Mouse (Mus musculus): Measurements from ENCODE around the gene Camta1. TPM values are rescaled to one million over a fixed set of nuclear protein-coding genes. Genes with fewer than 3 reads are reported as not detected.

Camta1 gene
- polyA plus RNA-seq, 2 experiments: 7.3 to 32.8 TPM

- ATAC-seq (ENCODE audit: insufficient read depth) (no peak), DNase-seq (ENCODE audit: low read depth in 3 of 3, low spot score in 3 of 3) (no peak)
- Histone ChIP-seq H3K9ac (replicated peaks) (no peak overlapping the region), H3K4me3 (ENCODE audit: insufficient read depth in 1 of 2, low read depth in 2 of 2, low read length in 2 of 2) (no peak overlapping the region), H3K9me3 (ENCODE audit: control insufficient read depth, low read length) (no peaks in the 10 kb centered on the region), H3K27ac (no peak overlapping the region), H3K27me3 (ENCODE audit: control insufficient read depth, insufficient read depth, low read length) (no peaks in the 10 kb centered on the region), H3K36me3 (replicated peaks; ENCODE audit: control insufficient read depth, insufficient read depth, low read depth) (no peaks in the 10 kb centered on the region), H3K4me1 (replicated peaks; ENCODE audit: control insufficient read depth in 2 of 2, insufficient read depth in 2 of 2, low read length in 1 of 2) (peaks cover 0 to 11% of the 10 kb centered on the region in 2 experiments; a peak in 2 of 4 replicates), H3K4me2 (ENCODE audit: low read depth) (no peak overlapping the region)
- TF ChIP-seq EP300 (IDR thresholded peaks at IDR 0.05; ENCODE audit: low read depth): no peak
- no peak for TF ChIP-seq CTCF (IDR thresholded peaks at IDR 0.05; ENCODE audit: low read depth)
- 91% methylated on average over 4 of the region's 4 CpGs for WGBS (ENCODE audit: insufficient replicate concordance)
Observed at GRCm38 (mm10) chr4:151813711-151814110, 48.0 kb downstream of the Camta1 start.

GRCm38 (mm10) chr4:151805685-151806084, 56.0 kb downstream of the Camta1 start:
- no peak overlapping the region for H3K4me2 ChIP-seq (ENCODE audit: low read depth)
- ATAC-seq (ENCODE audit: insufficient read depth) (no peak), DNase-seq (ENCODE audit: low read depth in 3 of 3, low spot score in 3 of 3) (no peak)
- 67% methylated on average over 4 of the region's 4 CpGs for WGBS (ENCODE audit: insufficient replicate concordance)
- H3K27me3 ChIP-seq (ENCODE audit: control insufficient read depth, insufficient read depth, low read length): no peaks in the 10 kb centered on the region
- H3K9me3 ChIP-seq (ENCODE audit: control insufficient read depth, low read length): no peaks in the 10 kb centered on the region
- TF ChIP-seq CTCF (IDR thresholded peaks at IDR 0.05; ENCODE audit: low read depth) (no peak), EP300 (IDR thresholded peaks at IDR 0.05; ENCODE audit: low read depth) (no peak)
- no peak overlapping the region for H3K4me3 ChIP-seq (ENCODE audit: insufficient read depth in 1 of 2, low read depth in 2 of 2, low read length in 2 of 2)
- H3K36me3 ChIP-seq (replicated peaks; ENCODE audit: control insufficient read depth, insufficient read depth, low read depth): no peaks in the 10 kb centered on the region
- H3K4me1 ChIP-seq (replicated peaks; ENCODE audit: control insufficient read depth in 2 of 2, insufficient read depth in 2 of 2, low read length in 1 of 2): peaks cover 3 to 7% of the 10 kb centered on the region in 2 experiments; a peak in 3 of 4 replicates
- H3K9ac ChIP-seq (replicated peaks): no peak overlapping the region
- H3K27ac ChIP-seq: no peak overlapping the region

GRCm38 (mm10) chr4:151805046-151805445, 56.6 kb downstream of the Camta1 start:
- ATAC-seq (ENCODE audit: insufficient read depth) (no peak), DNase-seq (ENCODE audit: low read depth in 3 of 3, low spot score in 3 of 3) (no peak)
- Histone ChIP-seq H3K9me3 (ENCODE audit: control insufficient read depth, low read length) (no peaks in the 10 kb centered on the region), H3K27me3 (ENCODE audit: control insufficient read depth, insufficient read depth, low read length) (no peaks in the 10 kb centered on the region), H3K4me3 (ENCODE audit: insufficient read depth in 1 of 2, low read depth in 2 of 2, low read length in 2 of 2) (no peak overlapping the region), H3K4me1 (replicated peaks; ENCODE audit: control insufficient read depth in 2 of 2, insufficient read depth in 2 of 2, low read length in 1 of 2) (peaks cover 3 to 8% of the 10 kb centered on the region in 2 experiments; a peak in 3 of 4 replicates), H3K4me2 (ENCODE audit: low read depth) (no peak overlapping the region), H3K27ac (no peak overlapping the region), H3K9ac (replicated peaks) (no peak overlapping the region), H3K36me3 (replicated peaks; ENCODE audit: control insufficient read depth, insufficient read depth, low read depth) (no peaks in the 10 kb centered on the region)
- TF ChIP-seq CTCF (IDR thresholded peaks at IDR 0.05; ENCODE audit: low read depth): no peak
- TF ChIP-seq EP300 (IDR thresholded peaks at IDR 0.05; ENCODE audit: low read depth): no peak
- 78% methylated on average over 6 of the region's 6 CpGs for WGBS (ENCODE audit: insufficient replicate concordance)

- Histone ChIP-seq H3K27ac (no peak overlapping the region), H3K4me1 (replicated peaks; ENCODE audit: control insufficient read depth in 2 of 2, insufficient read depth in 2 of 2, low read length in 1 of 2) (peaks cover 3 to 8% of the 10 kb centered on the region in 2 experiments; a peak in 3 of 4 replicates), H3K9me3 (ENCODE audit: control insufficient read depth, low read length) (no peaks in the 10 kb centered on the region), H3K4me2 (ENCODE audit: low read depth) (no peak overlapping the region), H3K4me3 (ENCODE audit: insufficient read depth in 1 of 2, low read depth in 2 of 2, low read length in 2 of 2) (no peak overlapping the region), H3K27me3 (ENCODE audit: control insufficient read depth, insufficient read depth, low read length) (no peaks in the 10 kb centered on the region), H3K9ac (replicated peaks) (no peak overlapping the region), H3K36me3 (replicated peaks; ENCODE audit: control insufficient read depth, insufficient read depth, low read depth) (no peaks in the 10 kb centered on the region)
- no peak for TF ChIP-seq CTCF (IDR thresholded peaks at IDR 0.05; ENCODE audit: low read depth)
- no peak for TF ChIP-seq EP300 (IDR thresholded peaks at IDR 0.05; ENCODE audit: low read depth)
- ATAC-seq (ENCODE audit: insufficient read depth): no peak
- no peak for DNase-seq (ENCODE audit: low read depth in 3 of 3, low spot score in 3 of 3)
- WGBS (ENCODE audit: insufficient replicate concordance): 71% methylated on average over 2 of the region's 2 CpGs
Observed at GRCm38 (mm10) chr4:151804208-151804607, 57.5 kb downstream of the Camta1 start.

GRCm38 (mm10) chr4:151798630-151799029, 63.0 kb downstream of the Camta1 start:
- Histone ChIP-seq H3K36me3 (replicated peaks; ENCODE audit: control insufficient read depth, insufficient read depth, low read depth) (no peaks in the 10 kb centered on the region), H3K4me1 (replicated peaks; ENCODE audit: control insufficient read depth in 2 of 2, insufficient read depth in 2 of 2, low read length in 1 of 2) (peaks cover 0 to 8% of the 10 kb centered on the region in 2 experiments; a peak in 2 of 4 replicates), H3K9ac (replicated peaks) (no peak overlapping the region), H3K27ac (no peak overlapping the region), H3K4me3 (ENCODE audit: insufficient read depth in 1 of 2, low read depth in 2 of 2, low read length in 2 of 2) (no peak overlapping the region), H3K4me2 (ENCODE audit: low read depth) (no peak overlapping the region), H3K9me3 (ENCODE audit: control insufficient read depth, low read length) (no peaks in the 10 kb centered on the region), H3K27me3 (ENCODE audit: control insufficient read depth, insufficient read depth, low read length) (no peaks in the 10 kb centered on the region)
- ATAC-seq (ENCODE audit: insufficient read depth): no peak
- no peak for TF ChIP-seq CTCF (IDR thresholded peaks at IDR 0.05; ENCODE audit: low read depth)
- TF ChIP-seq EP300 (IDR thresholded peaks at IDR 0.05; ENCODE audit: low read depth): no peak
- WGBS (ENCODE audit: insufficient replicate concordance): 73% methylated on average over 2 of the region's 2 CpGs
- no peak for DNase-seq (ENCODE audit: low read depth in 3 of 3, low spot score in 3 of 3)
